9 mouse cellular contexts compared by ENCODE assay signal in the genomic region with DNA sequence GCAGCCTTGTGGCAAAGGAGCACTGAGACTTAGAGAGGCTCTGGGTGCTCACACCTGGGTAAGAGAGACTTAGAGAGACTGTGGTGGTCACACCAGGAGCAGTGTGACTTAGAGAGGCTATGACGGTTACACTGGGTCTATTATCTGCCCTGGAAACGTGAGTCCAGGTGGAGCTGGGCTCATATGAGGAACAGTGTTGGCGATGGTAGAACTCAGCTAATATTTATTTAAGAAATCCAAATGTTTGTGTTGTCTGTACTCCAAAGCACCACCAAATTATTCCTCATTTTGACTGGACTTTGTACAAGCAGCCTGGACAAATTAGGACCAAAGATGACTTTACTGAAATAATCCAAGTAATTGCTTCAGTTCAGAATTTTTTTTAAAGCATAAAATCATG.
"Had no signal": no experiment of that assay in that cellular context is flagged by ENCODE, and none has a peak within 500 bp of the region (broad histone marks: within the 10 kb centered on the region; RNA-seq: fewer than 3 reads in every experiment).

No protein-coding gene starts in this region.

- DNase-seq: kidney, adult 8-10 months; kidney, postnatal 25 days; lung, adult 18-20 months; lung, postnatal 36 days; thymus, postnatal 4 days had no signal

- ATAC-seq: intestine, embryonic 16.5 days had no signal

- H3K9me3 ChIP-seq: limb, embryonic 10.5 days had no signal

- H3K36me3 ChIP-seq: limb, embryonic 10.5 days had no signal

- H3K4me3 ChIP-seq: left cerebral cortex, adult 2 months; limb, embryonic 10.5 days had no signal

- H3K27ac ChIP-seq: left cerebral cortex, adult 2 months; limb, embryonic 10.5 days; stomach, postnatal 0 days had no signal
